Mouse (Mus musculus): ENCODE measurements around the gene Taf11. TPM values are rescaled to one million over a fixed set of nuclear protein-coding genes. Genes with fewer than 3 reads are reported as not detected.

Taf11 gene
- polyA plus RNA-seq, 1 experiment, result 41.3 TPM

DNA sequence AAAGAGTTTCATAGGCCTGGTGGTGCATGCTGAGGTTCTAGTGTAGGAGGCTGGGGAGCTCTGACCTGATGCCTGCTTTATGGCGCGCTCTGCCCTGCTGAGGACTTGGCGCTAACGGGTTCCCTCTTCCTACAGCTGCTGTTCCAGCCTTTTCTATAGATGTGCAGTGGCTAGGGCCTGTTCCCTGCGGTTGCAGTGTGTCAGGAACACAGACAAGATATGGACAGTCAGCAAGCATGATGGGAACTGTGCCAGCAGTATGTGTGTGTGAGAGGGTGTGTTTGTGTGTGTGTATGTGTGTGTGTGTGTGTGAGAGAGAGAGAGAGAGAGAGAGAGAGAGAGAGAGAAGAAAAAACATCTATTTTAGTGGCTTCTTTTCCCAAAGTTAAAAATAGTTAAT, 29.4 kb upstream of the Taf11 start:
- DNase-seq (ENCODE audit: low read depth), result peak; percentile 24

DNA sequence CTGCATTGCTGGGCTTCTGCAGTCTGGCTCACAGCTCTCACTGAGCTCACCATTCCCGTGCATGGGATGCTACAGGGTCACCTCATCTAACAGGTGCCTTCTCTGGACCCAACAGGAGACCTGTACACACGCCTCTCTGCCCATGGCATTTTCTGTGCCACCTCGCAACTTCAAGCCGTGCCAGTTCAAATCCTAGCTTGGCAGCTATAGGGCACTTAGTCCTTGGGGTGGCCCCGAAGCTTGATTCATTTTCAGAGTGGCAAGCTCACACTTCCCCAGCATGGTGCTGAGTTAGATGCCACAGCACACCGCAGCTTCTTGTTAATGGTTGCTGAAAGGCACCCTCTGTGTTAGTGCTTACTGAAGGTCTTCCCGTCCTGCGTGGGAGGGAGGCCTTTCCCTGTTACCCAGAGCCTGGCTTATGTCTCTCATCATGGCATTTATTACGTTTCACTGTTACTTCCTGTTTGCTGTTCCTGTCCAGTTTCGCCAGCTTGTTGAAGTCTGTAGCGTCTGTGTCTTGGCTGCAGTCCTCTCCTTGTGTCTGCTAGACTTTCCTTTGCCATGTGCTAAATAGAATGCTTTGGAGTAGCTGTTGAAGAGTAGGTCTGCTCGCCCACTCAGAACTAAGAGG, 28.6 kb upstream of the Taf11 start:
- no peak for DNase-seq (ENCODE audit: low read depth)
- TF ChIP-seq CTCF (IDR thresholded peaks at IDR 0.05; ENCODE audit: borderline replicate concordance, extremely low read depth, insufficient read depth, insufficient read length) (no peak), POLR2A (IDR thresholded peaks at IDR 0.05; ENCODE audit: borderline replicate concordance, extremely low read depth, insufficient read depth, insufficient read length, poor library complexity, severe bottlenecking) (no peak)

More for the DNA sequence above, 29.4 kb upstream of the Taf11 start:
- TF ChIP-seq POLR2A (IDR thresholded peaks at IDR 0.05; ENCODE audit: borderline replicate concordance, extremely low read depth, insufficient read depth, insufficient read length, poor library complexity, severe bottlenecking) (no peak), CTCF (IDR thresholded peaks at IDR 0.05; ENCODE audit: borderline replicate concordance, extremely low read depth, insufficient read depth, insufficient read length) (no peak)

DNA sequence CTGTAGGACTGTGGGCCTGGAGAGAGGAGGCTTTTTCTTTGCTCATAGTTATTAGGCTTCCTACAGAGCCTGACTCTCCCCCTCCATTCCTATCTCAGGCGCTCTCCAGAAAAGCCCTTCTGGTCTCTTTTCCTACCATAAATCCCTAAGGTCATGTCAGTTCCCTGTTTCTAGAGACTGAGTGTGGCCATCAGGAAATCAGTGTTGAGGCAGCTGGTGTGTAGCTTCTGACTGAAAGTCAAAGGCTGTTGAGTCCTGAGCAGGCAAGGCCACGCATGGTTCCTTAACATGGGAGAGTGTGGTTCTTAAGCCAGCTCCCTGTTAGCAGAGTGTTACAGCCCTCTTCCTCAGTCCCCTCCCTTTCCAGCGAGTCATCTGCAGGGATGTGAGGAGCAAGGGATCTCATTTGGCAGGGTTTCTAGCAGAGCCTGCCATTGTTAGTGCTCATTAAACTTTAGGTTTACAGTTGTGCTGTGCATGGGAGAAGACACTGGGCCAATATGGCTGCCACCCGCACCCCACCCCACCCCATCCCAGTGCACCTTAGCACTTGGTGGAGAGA, 27.5 kb upstream of the Taf11 start:
- TF ChIP-seq CTCF (IDR thresholded peaks at IDR 0.05; ENCODE audit: borderline replicate concordance, extremely low read depth, insufficient read depth, insufficient read length) (no peak), POLR2A (IDR thresholded peaks at IDR 0.05; ENCODE audit: borderline replicate concordance, extremely low read depth, insufficient read depth, insufficient read length, poor library complexity, severe bottlenecking) (no peak)
- no peak for DNase-seq (ENCODE audit: low read depth)

DNA sequence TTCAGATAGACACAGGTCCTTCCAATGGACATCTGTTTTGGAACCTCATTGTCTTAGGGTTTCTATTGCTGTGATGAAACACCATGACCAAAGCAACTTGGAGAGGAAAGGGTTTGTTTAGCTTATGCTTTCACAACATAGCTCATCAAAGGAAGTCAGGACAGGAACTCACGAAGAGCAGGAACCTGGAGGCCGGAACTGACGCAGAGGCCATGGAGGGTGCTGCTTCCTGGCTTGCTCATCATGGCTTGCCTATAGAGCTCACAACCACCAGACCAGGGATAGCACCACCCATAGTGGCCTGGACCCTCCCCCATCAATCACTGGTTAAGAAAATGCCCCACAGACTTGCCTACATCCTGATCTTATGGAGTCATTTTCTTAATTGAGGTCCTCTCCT, 25.4 kb upstream of the Taf11 start:
- TF ChIP-seq POLR2A (IDR thresholded peaks at IDR 0.05; ENCODE audit: borderline replicate concordance, extremely low read depth, insufficient read depth, insufficient read length, poor library complexity, severe bottlenecking) (no peak), CTCF (IDR thresholded peaks at IDR 0.05; ENCODE audit: borderline replicate concordance, extremely low read depth, insufficient read depth, insufficient read length) (no peak)
- no peak for DNase-seq (ENCODE audit: low read depth)

DNA sequence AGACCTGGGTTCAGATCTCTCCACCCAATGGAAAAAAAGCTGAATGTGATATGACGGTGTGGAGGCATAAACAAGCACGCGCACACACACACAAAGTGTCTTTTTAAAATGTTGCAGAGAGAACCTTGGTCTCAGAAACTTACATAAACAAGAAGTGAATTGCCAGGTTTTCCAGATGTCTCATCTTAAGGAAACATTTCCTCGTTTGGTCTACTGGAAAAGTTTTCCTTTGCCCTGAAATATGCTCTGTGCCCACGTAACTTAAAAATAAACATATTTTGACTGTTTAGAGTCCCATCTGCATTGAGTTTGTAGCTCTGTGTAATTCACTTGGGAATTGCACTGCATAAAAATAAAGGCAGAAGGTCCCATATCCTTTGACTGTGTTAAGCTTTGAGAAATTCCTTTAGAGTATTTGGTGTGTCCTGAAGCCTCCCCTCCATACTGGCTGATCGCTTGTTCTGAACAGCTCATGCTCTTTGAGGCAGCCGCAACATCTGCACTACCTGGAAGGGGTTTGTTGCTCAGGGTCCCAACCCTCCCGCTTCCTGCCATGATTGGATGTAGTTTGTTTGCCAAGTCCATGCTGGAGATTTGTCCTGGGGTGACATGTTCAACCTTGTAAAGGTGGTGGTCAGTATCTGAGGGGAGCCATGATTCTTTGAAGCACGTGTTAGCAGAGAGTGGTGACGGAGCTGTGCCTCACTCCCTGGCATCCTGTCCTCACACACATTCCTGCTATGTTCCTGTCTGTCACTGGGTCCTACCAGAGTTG, 24.7 kb upstream of the Taf11 start:
- no peak for DNase-seq (ENCODE audit: low read depth)
- TF ChIP-seq CTCF (IDR thresholded peaks at IDR 0.05; ENCODE audit: borderline replicate concordance, extremely low read depth, insufficient read depth, insufficient read length), result no peak
- TF ChIP-seq POLR2A (IDR thresholded peaks at IDR 0.05; ENCODE audit: borderline replicate concordance, extremely low read depth, insufficient read depth, insufficient read length, poor library complexity, severe bottlenecking), result no peak

DNA sequence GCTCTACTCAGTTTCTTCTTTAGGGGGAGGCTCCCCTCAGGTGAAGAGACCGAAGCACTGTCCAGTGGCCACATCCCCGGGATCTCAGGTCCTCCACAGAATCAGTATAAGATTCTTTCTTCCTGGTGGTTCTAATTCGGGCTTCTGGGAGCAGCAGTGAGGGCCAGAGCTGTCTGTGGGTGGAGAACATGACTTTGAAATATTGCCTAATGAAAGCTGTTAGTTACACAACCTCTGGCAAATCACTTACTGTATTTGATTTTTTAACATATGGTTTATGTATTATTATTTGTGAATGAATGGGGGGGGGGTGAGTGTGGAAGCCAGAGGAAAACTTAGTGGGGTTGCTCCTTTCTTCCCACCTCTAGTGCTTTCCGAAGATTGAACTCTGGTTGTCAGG, 22.2 kb upstream of the Taf11 start:
- DNase-seq (ENCODE audit: low read depth), result no peak
- no peak for TF ChIP-seq POLR2A (IDR thresholded peaks at IDR 0.05; ENCODE audit: borderline replicate concordance, extremely low read depth, insufficient read depth, insufficient read length, poor library complexity, severe bottlenecking)
- TF ChIP-seq CTCF (IDR thresholded peaks at IDR 0.05; ENCODE audit: borderline replicate concordance, extremely low read depth, insufficient read depth, insufficient read length), result no peak

DNA sequence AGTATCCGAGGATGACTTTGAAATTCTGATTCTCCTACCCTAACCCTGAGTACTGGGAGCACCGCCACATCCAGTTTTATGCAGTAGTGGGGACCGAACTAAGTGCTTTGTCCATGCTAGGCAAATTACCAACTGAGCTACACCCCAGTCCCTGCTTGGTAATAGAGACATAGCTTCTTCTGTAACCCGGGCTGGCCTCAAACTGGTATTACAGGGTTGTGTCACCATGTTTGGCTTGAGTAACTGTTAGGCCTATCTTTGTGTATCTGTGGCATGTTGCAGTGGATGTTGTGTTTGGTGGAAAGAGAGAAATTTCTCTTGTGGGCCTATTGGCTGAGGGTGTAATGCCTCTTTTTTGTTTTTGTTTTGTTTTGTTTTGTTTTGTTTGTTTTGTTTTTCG, 20.6 kb upstream of the Taf11 start:
- DNase-seq (ENCODE audit: low read depth), result no peak
- TF ChIP-seq POLR2A (IDR thresholded peaks at IDR 0.05; ENCODE audit: borderline replicate concordance, extremely low read depth, insufficient read depth, insufficient read length, poor library complexity, severe bottlenecking), result no peak
- TF ChIP-seq CTCF (IDR thresholded peaks at IDR 0.05; ENCODE audit: borderline replicate concordance, extremely low read depth, insufficient read depth, insufficient read length), result no peak

DNA sequence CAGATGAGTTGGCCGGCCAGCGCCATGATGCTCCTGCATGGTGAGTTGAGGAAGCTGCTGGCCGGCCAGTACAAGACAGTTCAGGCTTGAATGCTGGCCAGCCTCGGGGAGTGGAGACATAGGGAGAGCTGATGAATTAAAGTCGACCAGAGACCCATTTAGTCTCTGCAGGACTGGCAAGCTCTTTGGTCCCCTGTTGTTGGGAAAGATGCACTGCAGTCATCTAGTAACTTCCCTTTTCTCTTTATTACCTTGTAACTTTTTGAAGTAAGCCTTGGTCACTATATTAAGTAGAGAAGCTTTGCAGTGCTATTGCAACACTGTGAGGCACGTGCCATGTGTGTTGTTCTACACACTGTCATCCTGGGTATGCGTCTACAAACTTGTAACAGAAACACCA, 15.9 kb upstream of the Taf11 start:
- DNase-seq (ENCODE audit: low read depth), result no peak
- TF ChIP-seq CTCF (IDR thresholded peaks at IDR 0.05; ENCODE audit: borderline replicate concordance, extremely low read depth, insufficient read depth, insufficient read length), result no peak
- no peak for TF ChIP-seq POLR2A (IDR thresholded peaks at IDR 0.05; ENCODE audit: borderline replicate concordance, extremely low read depth, insufficient read depth, insufficient read length, poor library complexity, severe bottlenecking)

DNA sequence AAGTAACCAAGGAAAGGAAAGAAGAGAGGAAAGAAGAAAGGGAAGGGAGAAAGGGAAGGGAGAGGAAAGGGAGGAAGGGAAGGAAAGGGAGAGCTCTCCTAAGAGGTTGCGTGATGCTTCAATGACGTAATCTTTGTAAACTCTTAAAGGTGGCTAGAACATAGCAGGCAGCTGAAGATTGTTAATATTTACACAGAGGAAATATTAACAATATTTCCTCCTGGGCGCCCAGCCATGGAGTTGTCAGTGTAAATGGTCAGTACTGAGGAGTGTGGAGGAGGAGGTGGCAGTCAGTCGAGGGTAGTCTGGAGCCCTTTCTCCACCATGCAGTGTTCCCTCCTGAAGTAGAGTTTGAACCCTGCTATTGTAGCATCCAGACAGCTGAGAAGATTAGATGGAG, 15.4 kb upstream of the Taf11 start:
- DNase-seq (ENCODE audit: low read depth), result no peak
- no peak for TF ChIP-seq CTCF (IDR thresholded peaks at IDR 0.05; ENCODE audit: borderline replicate concordance, extremely low read depth, insufficient read depth, insufficient read length)
- no peak for TF ChIP-seq POLR2A (IDR thresholded peaks at IDR 0.05; ENCODE audit: borderline replicate concordance, extremely low read depth, insufficient read depth, insufficient read length, poor library complexity, severe bottlenecking)

DNA sequence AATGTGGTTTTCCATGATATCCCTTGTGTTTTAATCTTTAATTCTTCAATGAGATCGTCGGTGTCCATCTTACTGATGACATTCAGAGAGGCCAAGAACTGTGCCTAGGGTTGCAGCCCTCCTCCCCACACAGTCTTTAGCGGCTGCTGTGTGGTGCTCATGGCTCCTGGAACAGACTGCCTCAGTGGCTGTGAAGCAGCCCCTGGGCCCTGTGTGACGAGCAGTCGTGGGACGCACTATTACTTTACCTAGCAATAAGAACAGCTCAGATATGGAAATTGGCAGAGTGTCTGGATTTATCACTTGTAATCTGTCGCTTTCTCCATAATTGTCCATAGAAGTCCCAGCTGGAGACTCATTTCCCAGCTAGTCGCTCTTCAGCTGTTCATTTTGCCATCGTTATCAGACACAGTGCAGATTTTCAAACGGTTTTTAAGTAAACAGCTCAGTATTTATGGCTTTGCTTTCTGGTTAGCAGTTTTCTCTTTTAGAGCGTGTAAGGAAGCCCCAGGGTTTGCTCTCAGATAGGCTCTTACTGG, 12.6 kb upstream of the Taf11 start:
- TF ChIP-seq POLR2A (IDR thresholded peaks at IDR 0.05; ENCODE audit: borderline replicate concordance, extremely low read depth, insufficient read depth, insufficient read length, poor library complexity, severe bottlenecking) (no peak), CTCF (IDR thresholded peaks at IDR 0.05; ENCODE audit: borderline replicate concordance, extremely low read depth, insufficient read depth, insufficient read length) (no peak)
- peak; percentile 55 for DNase-seq (ENCODE audit: low read depth)

DNA sequence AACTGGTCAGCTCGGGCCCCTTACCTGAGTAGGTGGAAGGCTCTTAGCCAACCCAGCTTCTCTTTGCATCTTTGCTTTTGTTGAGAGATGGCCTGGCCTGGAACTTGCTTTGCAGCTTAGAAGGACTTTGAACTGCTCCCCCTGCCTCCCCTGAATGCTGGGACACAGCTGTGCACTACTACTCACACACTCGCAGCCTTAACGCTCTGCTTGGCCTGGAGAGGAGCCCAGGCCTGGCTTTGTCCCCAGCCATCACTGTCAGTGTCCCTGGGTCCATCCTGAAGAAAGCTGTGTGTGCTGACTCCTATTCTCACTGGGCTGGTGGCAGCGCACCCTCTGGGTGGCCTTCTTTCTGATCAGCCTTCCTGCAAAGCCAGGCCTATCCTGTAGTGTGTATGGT, 11.0 kb upstream of the Taf11 start:
- TF ChIP-seq CTCF (IDR thresholded peaks at IDR 0.05; ENCODE audit: borderline replicate concordance, extremely low read depth, insufficient read depth, insufficient read length), result no peak
- no peak for TF ChIP-seq POLR2A (IDR thresholded peaks at IDR 0.05; ENCODE audit: borderline replicate concordance, extremely low read depth, insufficient read depth, insufficient read length, poor library complexity, severe bottlenecking)
- no peak for DNase-seq (ENCODE audit: low read depth)
